Mouse (Mus musculus): Measurements from ENCODE around the gene Traf3ip3. TPM values are rescaled to one million over a fixed set of nuclear protein-coding genes. Genes with fewer than 3 reads are reported as not detected.

Traf3ip3 gene
- total and polyA plus RNA-seq, 3 experiments = 0.94 to 2.7 (median 2.2) TPM

GRCm38 (mm10) chr1:193169228-193169627 lies 32.3 kb downstream of the Traf3ip3 start:
- H3K79me2 ChIP-seq (replicated peaks; ENCODE audit: control insufficient read depth, insufficient read depth, low read length) = no peaks in the 10 kb centered on the region
- WGBS = 82% methylated on average over 7 of the region's 7 CpGs
- peaks cover 5% of the 10 kb centered on the region for H3K4me1 ChIP-seq (ENCODE audit: control insufficient read depth, insufficient read depth, low read length)
- no peaks in the 10 kb centered on the region for H3K27me3 ChIP-seq (ENCODE audit: control insufficient read depth, insufficient read depth, low read length)
- H3K36me3 ChIP-seq (ENCODE audit: control insufficient read depth, insufficient read depth, low read length) = no peaks in the 10 kb centered on the region
- no peak for TF ChIP-seq CTCF (IDR thresholded peaks at IDR 0.05)
- TF ChIP-seq EP300 (IDR thresholded peaks at IDR 0.05; ENCODE audit: insufficient read depth, low read depth, low read length) = no peak
- no peak for TF ChIP-seq POLR2A (IDR thresholded peaks at IDR 0.05; ENCODE audit: insufficient read depth, low read depth, low read length)
- intact Hi-C loops (cut with DNase I) = no loop called here
- no peak overlapping the region for H3K4me3 ChIP-seq
- DNase-seq = no peak
- no peak overlapping the region for H3K9ac ChIP-seq (ENCODE audit: low read depth, low read length)
- no peak overlapping the region for H3K27ac ChIP-seq

- WGBS = 85% methylated on average over 3 of the region's 3 CpGs
- H3K4me3 ChIP-seq = no peak within 1 kb of the TSS
- intact Hi-C loops (cut with DNase I) = no loop called here
- no peak within 1 kb of the TSS for H3K27ac ChIP-seq
- no peaks in the 10 kb centered on the region for H3K27me3 ChIP-seq (ENCODE audit: control insufficient read depth, insufficient read depth, low read length)
- H3K36me3 ChIP-seq (ENCODE audit: control insufficient read depth, insufficient read depth, low read length) = no peaks in the 10 kb centered on the region
- DNase-seq = no peak
- peaks cover 2% of the 10 kb centered on the region; the same call in 1 of the 2 replicates for H3K4me1 ChIP-seq (ENCODE audit: control insufficient read depth, insufficient read depth, low read length)
- H3K9ac ChIP-seq (ENCODE audit: low read depth, low read length) = no peak within 1 kb of the TSS
- TF ChIP-seq EP300 (IDR thresholded peaks at IDR 0.05; ENCODE audit: insufficient read depth, low read depth, low read length) (no peak), CTCF (IDR thresholded peaks at IDR 0.05) (no peak), POLR2A (IDR thresholded peaks at IDR 0.05; ENCODE audit: insufficient read depth, low read depth, low read length) (no peak)
- no peaks in the 10 kb centered on the region for H3K79me2 ChIP-seq (replicated peaks; ENCODE audit: control insufficient read depth, insufficient read depth, low read length)
These were observed 33.8 kb downstream of the Traf3ip3 start, which contains the start of gene A130010J15Rik for GRCm38 (mm10) chr1:193167746-193168145. Gene A130010J15Rik, plus strand, starts transcription at chr1:193168046.

- Histone ChIP-seq H3K27me3 (ENCODE audit: control insufficient read depth, insufficient read depth, low read length) (no peaks in the 10 kb centered on the region), H3K79me2 (replicated peaks; ENCODE audit: control insufficient read depth, insufficient read depth, low read length) (no peaks in the 10 kb centered on the region), H3K27ac (no peak overlapping the region), H3K9ac (ENCODE audit: low read depth, low read length) (no peak overlapping the region), H3K36me3 (ENCODE audit: control insufficient read depth, insufficient read depth, low read length) (no peaks in the 10 kb centered on the region), H3K4me1 (ENCODE audit: control insufficient read depth, insufficient read depth, low read length) (no peaks in the 10 kb centered on the region), H3K4me3 (no peak overlapping the region)
- intact Hi-C loops (cut with DNase I) = no loop called here
- WGBS = 15% methylated on average over 18 of the region's 18 CpGs
- TF ChIP-seq CTCF (IDR thresholded peaks at IDR 0.05) = no peak
- TF ChIP-seq EP300 (IDR thresholded peaks at IDR 0.05; ENCODE audit: insufficient read depth, low read depth, low read length) = no peak
- TF ChIP-seq POLR2A (IDR thresholded peaks at IDR 0.05; ENCODE audit: insufficient read depth, low read depth, low read length) = no peak
- DNase-seq = peak; percentile 52 to 67
These were observed 41.0 kb downstream of the Traf3ip3 start for GRCm38 (mm10) chr1:193160317-193161032.

- H3K27ac ChIP-seq = no peak overlapping the region
- H3K27me3 ChIP-seq (ENCODE audit: control insufficient read depth, insufficient read depth, low read length) = no peaks in the 10 kb centered on the region
- no peak for DNase-seq
- no peaks in the 10 kb centered on the region for H3K79me2 ChIP-seq (replicated peaks; ENCODE audit: control insufficient read depth, insufficient read depth, low read length)
- no peak overlapping the region for H3K4me3 ChIP-seq
- H3K36me3 ChIP-seq (ENCODE audit: control insufficient read depth, insufficient read depth, low read length) = no peaks in the 10 kb centered on the region
- intact Hi-C loops (cut with DNase I) = no loop called here
- WGBS = 78% methylated on average over 1 of the region's 1 CpGs
- TF ChIP-seq CTCF (IDR thresholded peaks at IDR 0.05) = no peak
- TF ChIP-seq POLR2A (IDR thresholded peaks at IDR 0.05; ENCODE audit: insufficient read depth, low read depth, low read length) = no peak
- TF ChIP-seq EP300 (IDR thresholded peaks at IDR 0.05; ENCODE audit: insufficient read depth, low read depth, low read length) = no peak
- no peak overlapping the region for H3K9ac ChIP-seq (ENCODE audit: low read depth, low read length)
- H3K4me1 ChIP-seq (ENCODE audit: control insufficient read depth, insufficient read depth, low read length) = no peaks in the 10 kb centered on the region
These were observed 41.9 kb downstream of the Traf3ip3 start for GRCm38 (mm10) chr1:193159613-193160012.

GRCm38 (mm10) chr1:193159163-193159562 lies 42.3 kb downstream of the Traf3ip3 start:
- Histone ChIP-seq H3K9ac (ENCODE audit: low read depth, low read length) (no peak overlapping the region), H3K79me2 (replicated peaks; ENCODE audit: control insufficient read depth, insufficient read depth, low read length) (no peaks in the 10 kb centered on the region), H3K27ac (no peak overlapping the region), H3K27me3 (ENCODE audit: control insufficient read depth, insufficient read depth, low read length) (no peaks in the 10 kb centered on the region), H3K4me3 (no peak overlapping the region), H3K4me1 (ENCODE audit: control insufficient read depth, insufficient read depth, low read length) (no peaks in the 10 kb centered on the region), H3K36me3 (ENCODE audit: control insufficient read depth, insufficient read depth, low read length) (no peaks in the 10 kb centered on the region)
- 57% methylated on average over 3 of the region's 3 CpGs for WGBS
- no peak for TF ChIP-seq POLR2A (IDR thresholded peaks at IDR 0.05; ENCODE audit: insufficient read depth, low read depth, low read length)
- intact Hi-C loops (cut with DNase I) = no loop called here
- DNase-seq = no peak

- Histone ChIP-seq H3K27ac (no peak overlapping the region), H3K79me2 (replicated peaks; ENCODE audit: control insufficient read depth, insufficient read depth, low read length) (no peaks in the 10 kb centered on the region), H3K9ac (ENCODE audit: low read depth, low read length) (no peak overlapping the region), H3K4me3 (no peak overlapping the region), H3K4me1 (ENCODE audit: control insufficient read depth, insufficient read depth, low read length) (no peaks in the 10 kb centered on the region), H3K36me3 (ENCODE audit: control insufficient read depth, insufficient read depth, low read length) (no peaks in the 10 kb centered on the region), H3K27me3 (ENCODE audit: control insufficient read depth, insufficient read depth, low read length) (peaks cover 4% of the 10 kb centered on the region; the same call in 1 of the 2 replicates)
- no peak for TF ChIP-seq EP300 (IDR thresholded peaks at IDR 0.05; ENCODE audit: insufficient read depth, low read depth, low read length)
- TF ChIP-seq POLR2A (IDR thresholded peaks at IDR 0.05; ENCODE audit: insufficient read depth, low read depth, low read length) = no peak
- no peak for TF ChIP-seq CTCF (IDR thresholded peaks at IDR 0.05)
- DNase-seq = no peak
- WGBS = 70% methylated on average over 8 of the region's 8 CpGs
- intact Hi-C loops (cut with DNase I) = no loop called here
These were observed 44.4 kb downstream of the Traf3ip3 start for GRCm38 (mm10) chr1:193157111-193157492.
